Mouse (Mus musculus) forebrain, embryonic 12.5 days (tissue): ENCODE measurements around the gene Mindy4. TPM values are rescaled to one million over a fixed set of nuclear protein-coding genes. Genes with fewer than 3 reads are reported as not detected.
A peak's percentile ranks its signal among the peaks of the same experiment; 100 is the strongest.

ENCODE experiments used
- ATAC-seq: fragments of 200-750 bp; cut with Nextera tagmentation; 2 replicates; pipeline ENCODE4 v1.8.0; 2017; ENCODE audit warnings: moderate TSS enrichment; ENCODE audit not compliant: low FRiP score
- H3K27ac ChIP-seq: fragments of 300-500 bp; sonication (generic); 2 replicates; pipeline ENCODE4 v1.5.1; 2016; ENCODE audit warnings: mild to moderate bottlenecking
- H3K27me3 ChIP-seq: fragments of 300-500 bp; sonication (generic); 2 replicates; pipeline ENCODE4 v1.6.1; 2016; ENCODE audit warnings: mild to moderate bottlenecking
- H3K36me3 ChIP-seq: fragments of 300-500 bp; sonication (generic); replicated peaks from 2 replicates; pipeline ENCODE4 v1.6.1; 2016; ENCODE audit warnings: mild to moderate bottlenecking
- H3K4me1 ChIP-seq: fragments of 300-500 bp; sonication (generic); 2 replicates; pipeline ENCODE4 v1.6.1; 2016
- H3K4me2 ChIP-seq: fragments of 300-500 bp; sonication (generic); 2 replicates; pipeline ENCODE4 v1.6.1; 2016; ENCODE audit warnings: mild to moderate bottlenecking, moderate library complexity
- H3K4me3 ChIP-seq: fragments of 300-500 bp; sonication (generic); replicated peaks from 2 replicates; pipeline ENCODE4 v1.5.1; 2016; ENCODE audit warnings: mild to moderate bottlenecking
- H3K9ac ChIP-seq: fragments of 300-500 bp; sonication (generic); 2 replicates; pipeline ENCODE4 v1.6.1; 2016; ENCODE audit warnings: mild to moderate bottlenecking
- H3K9me3 ChIP-seq: fragments of 300-500 bp; sonication (generic); 2 replicates; pipeline ENCODE4 v1.6.1; 2016
- WGBS: fragments of 180-500 bp; shearing (Covaris S2); methylation state at CpG from one replicate; pipeline ENCODE4 v1.1.7; 2016; 5-methylcytosine and 5-hydroxymethylcytosine counted together
- polyA plus RNA-seq: library from polyadenylated mRNA; unstranded; fragments of >200 nt; fragmentation: Nextera tagmentation; extraction: Ambion mirVana; gene quantifications from 2 replicates; pipeline ENCODE4 v1.2.1, GENCODE M21; 2016

The Mindy4 gene
- polyA plus RNA-seq, result 16.8 and 20.6 TPM in 2 replicates

DNA sequence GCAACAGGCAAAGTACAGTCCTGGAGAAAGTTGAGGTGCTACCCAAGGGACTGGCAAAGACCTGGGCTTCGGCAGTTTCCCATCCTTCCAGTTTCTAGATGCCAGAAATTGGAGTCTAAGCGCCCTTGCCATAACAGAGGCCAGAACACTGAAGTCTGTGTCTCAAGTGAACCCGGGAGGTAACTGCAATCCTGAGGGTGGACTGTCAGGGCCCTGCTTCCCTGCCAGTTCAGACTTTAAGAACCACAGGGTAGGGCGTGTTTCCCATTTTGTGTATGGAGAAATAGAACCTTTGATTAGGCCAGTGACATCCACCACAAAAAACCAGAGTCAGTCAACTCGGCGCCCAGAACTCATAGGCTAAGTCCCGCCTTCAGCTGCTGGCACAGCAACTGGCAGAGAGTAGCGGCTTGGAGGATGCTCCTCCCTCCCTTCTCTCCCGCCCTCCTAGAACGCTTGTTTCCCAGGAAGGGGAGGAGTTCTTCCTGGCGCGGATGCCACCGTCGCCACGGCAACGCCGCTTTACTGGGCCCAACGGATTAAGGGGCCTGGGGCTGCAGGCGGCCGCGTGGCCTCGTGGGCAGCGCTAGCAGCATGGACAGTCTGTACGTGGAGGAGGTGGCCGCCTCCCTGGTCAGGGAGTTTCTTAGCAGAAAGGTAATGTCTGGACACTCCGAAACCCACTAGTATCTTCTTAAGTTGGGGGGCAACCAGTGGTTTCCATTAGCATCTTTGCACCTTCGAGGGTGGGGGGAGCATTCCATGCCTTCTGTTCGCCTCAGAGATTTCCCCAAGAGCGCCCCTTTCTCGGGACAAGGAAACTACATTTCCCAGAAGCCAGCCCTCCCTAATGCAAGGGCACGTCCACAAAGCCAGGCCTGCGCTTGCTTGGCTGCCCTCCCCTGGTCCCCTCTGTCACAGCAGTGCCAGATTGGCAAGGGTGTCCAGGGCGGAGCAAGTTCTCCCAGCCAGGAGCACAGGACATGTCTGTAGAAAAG is at the start of gene Mindy4:
Gene Mindy4 (plus strand): TSS at position 471 of the 998 bp plus-strand sequence.
- Histone ChIP-seq H3K9ac (peak within 1 kb of the TSS; percentile 53), H3K9me3 (no peaks in the 10 kb centered on the region), H3K27me3 (no peaks in the 10 kb centered on the region), H3K4me1 (peaks cover 27% of the 10 kb centered on the region), H3K36me3 (no peaks in the 10 kb centered on the region), H3K27ac (peak within 1 kb of the TSS; percentile 90), H3K4me3 (peak within 1 kb of the TSS; percentile 43), H3K4me2 (peak within 1 kb of the TSS; percentile 60)
- WGBS, result 3% methylated on average over 33 of the region's 33 CpGs
- ATAC-seq, result peak; percentile 96

- H3K9me3 ChIP-seq, result no peaks in the 10 kb centered on the region
- no peaks in the 10 kb centered on the region for H3K36me3 ChIP-seq
- H3K27ac ChIP-seq, result no peak overlapping the region
- no peak overlapping the region for H3K4me3 ChIP-seq
- H3K4me2 ChIP-seq, result no peak overlapping the region
- H3K4me1 ChIP-seq, result no peaks in the 10 kb centered on the region
- no peak for ATAC-seq
- H3K27me3 ChIP-seq, result no peaks in the 10 kb centered on the region
- 67% methylated on average over 1 of the region's 1 CpGs for WGBS
- H3K9ac ChIP-seq, result no peak overlapping the region
These were observed 43.9 kb upstream of the Mindy4 start for GRCm38 (mm10) chr6:55159256-55159655.

DNA sequence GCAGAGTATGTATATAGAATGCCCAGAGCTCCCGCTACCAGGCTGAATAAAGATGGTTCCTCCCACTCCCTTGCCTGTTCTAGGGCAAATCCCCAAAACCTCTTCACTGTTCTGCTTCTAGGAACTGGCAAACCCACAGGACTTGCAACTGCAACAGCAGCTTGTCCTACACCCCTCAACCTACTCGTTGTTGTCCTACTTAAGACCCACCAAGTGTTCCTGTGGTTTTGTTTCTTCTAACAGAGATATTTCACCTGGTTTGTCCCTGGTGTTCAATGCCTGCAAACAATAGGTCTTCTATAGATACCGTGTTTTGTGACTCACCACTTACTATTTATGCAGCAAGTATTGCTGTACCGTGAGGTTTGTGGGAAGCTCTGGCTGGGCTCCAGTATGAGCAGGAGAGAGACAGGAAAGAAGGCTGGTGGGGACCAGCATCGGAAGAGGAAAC is 41.8 kb upstream of the Mindy4 start:
- WGBS, result 90% methylated on average over 5 of the region's 5 CpGs
- 0 out of 2 replicates have a peak, but pooled peaks cover 4% of the 10 kb centered on the region for H3K27me3 ChIP-seq
- H3K9me3 ChIP-seq, result no peaks in the 10 kb centered on the region
- no peak overlapping the region for H3K4me3 ChIP-seq
- no peak for ATAC-seq
- H3K4me2 ChIP-seq, result no peak overlapping the region
- no peak overlapping the region for H3K27ac ChIP-seq
- H3K4me1 ChIP-seq, result no peaks in the 10 kb centered on the region
- H3K36me3 ChIP-seq, result no peaks in the 10 kb centered on the region
- no peak overlapping the region for H3K9ac ChIP-seq

- Histone ChIP-seq H3K27me3 (peaks cover 13% of the 10 kb centered on the region; the same call in 1 of the 2 replicates), H3K27ac (no peak overlapping the region)
- 68% methylated on average over 8 of the region's 8 CpGs for WGBS
These were observed 40.1 kb upstream of the Mindy4 start for GRCm38 (mm10) chr6:55163046-55163584.

GRCm38 (mm10) chr6:55166777-55167463 is 36.3 kb upstream of the Mindy4 start:
- Histone ChIP-seq H3K4me1 (no peaks in the 10 kb centered on the region), H3K4me3 (no peak overlapping the region), H3K27me3 (peaks cover 18% of the 10 kb centered on the region; the same call in 1 of the 2 replicates), H3K4me2 (no peak overlapping the region), H3K27ac (no peak overlapping the region), H3K36me3 (no peaks in the 10 kb centered on the region), H3K9ac (no peak overlapping the region), H3K9me3 (no peaks in the 10 kb centered on the region)
- WGBS, result 57% methylated on average over 7 of the region's 7 CpGs
- ATAC-seq, result peak; percentile 53

More at GRCm38 (mm10) chr6:55163046-55163584, 40.1 kb upstream of the Mindy4 start:
- Histone ChIP-seq H3K36me3 (no peaks in the 10 kb centered on the region), H3K4me2 (no peak overlapping the region), H3K4me3 (no peak overlapping the region), H3K9me3 (no peaks in the 10 kb centered on the region), H3K9ac (no peak overlapping the region), H3K4me1 (no peaks in the 10 kb centered on the region)
- ATAC-seq, result no peak

- no peak overlapping the region for H3K27ac ChIP-seq
- no peaks in the 10 kb centered on the region for H3K9me3 ChIP-seq
- WGBS, result 63% methylated on average over 5 of the region's 5 CpGs
- no peak overlapping the region for H3K9ac ChIP-seq
- no peak overlapping the region for H3K4me2 ChIP-seq
- peaks cover 26% of the 10 kb centered on the region; the same call in 1 of the 2 replicates for H3K27me3 ChIP-seq
- H3K36me3 ChIP-seq, result no peaks in the 10 kb centered on the region
- H3K4me3 ChIP-seq, result no peak overlapping the region
- peaks cover 10% of the 10 kb centered on the region for H3K4me1 ChIP-seq
- no peak for ATAC-seq
These were observed 33.4 kb upstream of the Mindy4 start for GRCm38 (mm10) chr6:55169818-55170217.

DNA sequence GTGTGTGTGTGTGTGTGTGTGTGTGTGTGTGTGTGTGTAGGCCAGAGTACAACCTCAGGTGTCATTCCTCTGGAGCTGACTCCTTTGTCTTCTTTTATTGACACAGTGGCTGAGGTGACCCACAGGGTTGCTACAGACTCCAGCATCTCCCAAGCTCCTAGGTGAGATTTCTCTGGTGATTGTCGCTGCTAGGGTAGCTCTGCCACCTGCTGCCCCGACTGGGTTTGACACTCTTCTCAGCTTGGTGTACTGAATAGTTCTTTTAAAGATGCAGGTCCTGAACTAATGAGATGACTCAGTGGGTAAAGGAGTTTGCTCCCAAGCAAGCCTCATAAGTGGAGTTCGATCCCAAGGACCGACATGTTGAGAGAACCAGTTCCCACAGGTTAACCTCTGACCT is 31.5 kb upstream of the Mindy4 start:
- Histone ChIP-seq H3K4me2 (no peak overlapping the region), H3K36me3 (no peaks in the 10 kb centered on the region), H3K4me3 (no peak overlapping the region), H3K27me3 (peaks cover 28% of the 10 kb centered on the region), H3K9ac (no peak overlapping the region), H3K9me3 (no peaks in the 10 kb centered on the region), H3K27ac (no peak overlapping the region), H3K4me1 (peaks cover 10% of the 10 kb centered on the region)
- ATAC-seq, result no peak
- WGBS, result 54% methylated on average over 4 of the region's 4 CpGs

GRCm38 (mm10) chr6:55173171-55173570 is 30.0 kb upstream of the Mindy4 start:
- H3K27me3 ChIP-seq, result peaks cover 26% of the 10 kb centered on the region
- WGBS, result 50% methylated on average over 10 of the region's 10 CpGs
- H3K9me3 ChIP-seq, result no peaks in the 10 kb centered on the region
- no peak overlapping the region for H3K27ac ChIP-seq
- H3K9ac ChIP-seq, result no peak overlapping the region
- H3K4me1 ChIP-seq, result peaks cover 10% of the 10 kb centered on the region
- no peak overlapping the region for H3K4me2 ChIP-seq
- no peak for ATAC-seq
- no peak overlapping the region for H3K4me3 ChIP-seq
- H3K36me3 ChIP-seq, result no peaks in the 10 kb centered on the region

GRCm38 (mm10) chr6:55173941-55174349 is 29.2 kb upstream of the Mindy4 start:
- H3K36me3 ChIP-seq, result no peaks in the 10 kb centered on the region
- ATAC-seq, result no peak
- H3K27me3 ChIP-seq, result peaks cover 25% of the 10 kb centered on the region
- H3K9ac ChIP-seq, result no peak overlapping the region
- H3K9me3 ChIP-seq, result no peaks in the 10 kb centered on the region
- no peak overlapping the region for H3K4me2 ChIP-seq
- H3K27ac ChIP-seq, result no peak overlapping the region
- H3K4me1 ChIP-seq, result peaks cover 10% of the 10 kb centered on the region
- WGBS, result 6% methylated on average over 3 of the region's 3 CpGs
- no peak overlapping the region for H3K4me3 ChIP-seq

GRCm38 (mm10) chr6:55174741-55175181 is 28.4 kb upstream of the Mindy4 start, which contains the start of gene Inmt:
Inmt (minus strand) TSS chr6:55175043.
- ATAC-seq, result no peak
- Histone ChIP-seq H3K27me3 (peaks cover 27% of the 10 kb centered on the region), H3K9ac (no peak within 1 kb of the TSS), H3K4me3 (no peak within 1 kb of the TSS), H3K27ac (no peak within 1 kb of the TSS), H3K4me2 (no peak within 1 kb of the TSS), H3K9me3 (no peaks in the 10 kb centered on the region), H3K36me3 (no peaks in the 10 kb centered on the region), H3K4me1 (peaks cover 10% of the 10 kb centered on the region)
- 73% methylated on average over 1 of the region's 1 CpGs for WGBS

- H3K4me2 ChIP-seq, result no peak overlapping the region
- H3K9me3 ChIP-seq, result no peaks in the 10 kb centered on the region
- 69% methylated on average over 2 of the region's 2 CpGs for WGBS
- no peak overlapping the region for H3K27ac ChIP-seq
- no peak overlapping the region for H3K9ac ChIP-seq
- H3K27me3 ChIP-seq, result peaks cover 28% of the 10 kb centered on the region
- no peak overlapping the region for H3K4me3 ChIP-seq
- no peak for ATAC-seq
- no peaks in the 10 kb centered on the region for H3K36me3 ChIP-seq
- peaks cover 10% of the 10 kb centered on the region for H3K4me1 ChIP-seq
These were observed 27.7 kb upstream of the Mindy4 start for GRCm38 (mm10) chr6:55175456-55175855.

DNA sequence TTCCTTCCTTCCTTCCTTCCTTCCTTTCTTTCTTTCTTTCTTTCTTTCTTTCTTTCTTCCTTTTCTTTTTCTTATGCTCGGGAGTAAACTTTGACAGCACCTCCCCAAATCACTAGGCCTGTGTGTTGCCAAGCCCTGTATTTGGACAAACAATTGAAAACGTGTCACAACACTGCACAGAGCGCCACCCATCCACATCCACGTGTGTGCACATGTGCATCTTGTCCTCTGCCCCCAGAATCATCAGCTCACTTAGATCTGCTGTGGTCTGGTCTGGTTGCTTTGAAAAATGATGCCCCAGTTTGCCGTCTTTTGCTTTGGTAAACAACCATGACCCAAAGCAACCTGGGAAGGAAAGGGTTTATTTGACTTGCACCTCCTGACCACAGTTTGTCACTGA is 27.3 kb upstream of the Mindy4 start:
- no peak overlapping the region for H3K9ac ChIP-seq
- ATAC-seq, result no peak
- 60% methylated on average over 5 of the region's 5 CpGs for WGBS
- peaks cover 10% of the 10 kb centered on the region for H3K4me1 ChIP-seq
- no peaks in the 10 kb centered on the region for H3K9me3 ChIP-seq
- H3K27ac ChIP-seq, result no peak overlapping the region
- no peak overlapping the region for H3K4me2 ChIP-seq
- H3K4me3 ChIP-seq, result no peak overlapping the region
- H3K27me3 ChIP-seq, result peaks cover 28% of the 10 kb centered on the region
- no peaks in the 10 kb centered on the region for H3K36me3 ChIP-seq
